Mouse (Mus musculus): ENCODE data around the gene Hoxa9. TPM values are rescaled to one million over a fixed set of nuclear protein-coding genes. Genes with fewer than 3 reads are reported as not detected.

The Hoxa9 gene
- total and polyA plus RNA-seq, 2 experiments = 0.10 TPM; not detected in 1

- H3K27me3 ChIP-seq (ENCODE audit: control insufficient read depth, insufficient read depth, low read length) = peaks cover 61% of the 10 kb centered on the region
- H3K4me3 ChIP-seq (ENCODE audit: insufficient read depth, low read depth, low read length) = no peak overlapping the region
- H3K4me1 ChIP-seq (ENCODE audit: control insufficient read depth, insufficient read depth, low read length) = no peaks in the 10 kb centered on the region
- no peak overlapping the region for H3K9ac ChIP-seq (ENCODE audit: low read depth, low read length)
- no peaks in the 10 kb centered on the region for H3K36me3 ChIP-seq (ENCODE audit: control insufficient read depth, insufficient read depth, low read length)
- TF ChIP-seq POLR2A (IDR thresholded peaks at IDR 0.05; ENCODE audit: extremely low read depth, insufficient read depth, low read length) (no peak), CTCF (IDR thresholded peaks at IDR 0.05; ENCODE audit: low read depth, low read length) (no peak)
- no peaks in the 10 kb centered on the region for H3K79me2 ChIP-seq (ENCODE audit: control insufficient read depth, insufficient read depth, low read length)
- 4% methylated on average over 18 of the region's 18 CpGs for WGBS
- H3K27ac ChIP-seq (replicated peaks; ENCODE audit: insufficient read depth, low read depth, low read length) = no peak overlapping the region
- DNase-seq (ENCODE audit: extremely low read depth, low read depth, low spot score) = no peak
These were observed 1.7 kb upstream of the Hoxa9 start for GRCm38 (mm10) chr6:52232568-52232965.

GRCm38 (mm10) chr6:52231885-52232567 lies 1.1 kb upstream of the Hoxa9 start:
- Histone ChIP-seq H3K36me3 (ENCODE audit: control insufficient read depth, insufficient read depth, low read length) (no peaks in the 10 kb centered on the region), H3K4me3 (ENCODE audit: insufficient read depth, low read depth, low read length) (no peak overlapping the region), H3K79me2 (ENCODE audit: control insufficient read depth, insufficient read depth, low read length) (no peaks in the 10 kb centered on the region), H3K9ac (ENCODE audit: low read depth, low read length) (no peak overlapping the region), H3K27ac (replicated peaks; ENCODE audit: insufficient read depth, low read depth, low read length) (no peak overlapping the region), H3K4me1 (ENCODE audit: control insufficient read depth, insufficient read depth, low read length) (no peaks in the 10 kb centered on the region), H3K27me3 (ENCODE audit: control insufficient read depth, insufficient read depth, low read length) (peaks cover 63% of the 10 kb centered on the region)
- WGBS = 4% methylated on average over 18 of the region's 18 CpGs
- DNase-seq (ENCODE audit: extremely low read depth, low read depth, low spot score) = no peak
- TF ChIP-seq CTCF (IDR thresholded peaks at IDR 0.05; ENCODE audit: low read depth, low read length) (no peak), POLR2A (IDR thresholded peaks at IDR 0.05; ENCODE audit: extremely low read depth, insufficient read depth, low read length) (no peak)

GRCm38 (mm10) chr6:52229558-52230416 lies 1.1 kb downstream of the Hoxa9 start:
- no peak for DNase-seq (ENCODE audit: extremely low read depth, low read depth, low spot score)
- no peak overlapping the region for H3K4me3 ChIP-seq (ENCODE audit: insufficient read depth, low read depth, low read length)
- peaks cover 56% of the 10 kb centered on the region for H3K27me3 ChIP-seq (ENCODE audit: control insufficient read depth, insufficient read depth, low read length)
- no peaks in the 10 kb centered on the region for H3K4me1 ChIP-seq (ENCODE audit: control insufficient read depth, insufficient read depth, low read length)
- H3K79me2 ChIP-seq (ENCODE audit: control insufficient read depth, insufficient read depth, low read length) = no peaks in the 10 kb centered on the region
- H3K36me3 ChIP-seq (ENCODE audit: control insufficient read depth, insufficient read depth, low read length) = no peaks in the 10 kb centered on the region
- H3K27ac ChIP-seq (replicated peaks; ENCODE audit: insufficient read depth, low read depth, low read length) = no peak overlapping the region
- no peak for TF ChIP-seq POLR2A (IDR thresholded peaks at IDR 0.05; ENCODE audit: extremely low read depth, insufficient read depth, low read length)
- no peak for TF ChIP-seq CTCF (IDR thresholded peaks at IDR 0.05; ENCODE audit: low read depth, low read length)
- H3K9ac ChIP-seq (ENCODE audit: low read depth, low read length) = no peak overlapping the region
- 6% methylated on average over 44 of the region's 44 CpGs for WGBS

GRCm38 (mm10) chr6:52228475-52229465 lies 2.1 kb downstream of the Hoxa9 start:
- Histone ChIP-seq H3K27me3 (ENCODE audit: control insufficient read depth, insufficient read depth, low read length) (peaks cover 48% of the 10 kb centered on the region), H3K4me3 (ENCODE audit: insufficient read depth, low read depth, low read length) (no peak overlapping the region), H3K4me1 (ENCODE audit: control insufficient read depth, insufficient read depth, low read length) (no peaks in the 10 kb centered on the region), H3K27ac (replicated peaks; ENCODE audit: insufficient read depth, low read depth, low read length) (no peak overlapping the region), H3K36me3 (ENCODE audit: control insufficient read depth, insufficient read depth, low read length) (no peaks in the 10 kb centered on the region), H3K9ac (ENCODE audit: low read depth, low read length) (no peak overlapping the region), H3K79me2 (ENCODE audit: control insufficient read depth, insufficient read depth, low read length) (no peaks in the 10 kb centered on the region)
- TF ChIP-seq CTCF (IDR thresholded peaks at IDR 0.05; ENCODE audit: low read depth, low read length) = no peak
- no peak for TF ChIP-seq POLR2A (IDR thresholded peaks at IDR 0.05; ENCODE audit: extremely low read depth, insufficient read depth, low read length)
- no peak for DNase-seq (ENCODE audit: extremely low read depth, low read depth, low spot score)
- WGBS = 6% methylated on average over 38 of the region's 38 CpGs

GRCm38 (mm10) chr6:52227470-52228222 lies 3.2 kb downstream of the Hoxa9 start:
- no peak for DNase-seq (ENCODE audit: extremely low read depth, low read depth, low spot score)
- TF ChIP-seq POLR2A (IDR thresholded peaks at IDR 0.05; ENCODE audit: extremely low read depth, insufficient read depth, low read length) (no peak), CTCF (IDR thresholded peaks at IDR 0.05; ENCODE audit: low read depth, low read length) (no peak)
- no peak overlapping the region for H3K9ac ChIP-seq (ENCODE audit: low read depth, low read length)
- H3K27ac ChIP-seq (replicated peaks; ENCODE audit: insufficient read depth, low read depth, low read length) = no peak overlapping the region
- no peaks in the 10 kb centered on the region for H3K36me3 ChIP-seq (ENCODE audit: control insufficient read depth, insufficient read depth, low read length)
- H3K79me2 ChIP-seq (ENCODE audit: control insufficient read depth, insufficient read depth, low read length) = no peaks in the 10 kb centered on the region
- H3K27me3 ChIP-seq (ENCODE audit: control insufficient read depth, insufficient read depth, low read length) = peaks cover 43% of the 10 kb centered on the region
- no peaks in the 10 kb centered on the region for H3K4me1 ChIP-seq (ENCODE audit: control insufficient read depth, insufficient read depth, low read length)
- no peak overlapping the region for H3K4me3 ChIP-seq (ENCODE audit: insufficient read depth, low read depth, low read length)
- WGBS = 10% methylated on average over 11 of the region's 11 CpGs

Data from liver, adult 2 months (tissue).